Mouse (Mus musculus): ENCODE data around the gene Lypd8. TPM values are rescaled to one million over a fixed set of nuclear protein-coding genes. Genes with fewer than 3 reads are reported as not detected.

Lypd8 gene
- total RNA-seq, 2 experiments from 2014 or later: not detected

GRCm38 (mm10) chr11:58382471-58382870, 3.6 kb downstream of the Lypd8 start:
- no peak for DNase-seq (ENCODE audit: low spot score in 2 of 2)

- DNase-seq (ENCODE audit: low spot score in 2 of 2): no peak
These were observed 21.3 kb downstream of the Lypd8 start for GRCm38 (mm10) chr11:58399985-58400645.

GRCm38 (mm10) chr11:58400655-58401054, 21.8 kb downstream of the Lypd8 start:
- no peak for DNase-seq (ENCODE audit: low spot score in 2 of 2)

- no peak for DNase-seq (ENCODE audit: low spot score in 2 of 2)
These were observed 29.2 kb downstream of the Lypd8 start for GRCm38 (mm10) chr11:58408066-58408465.

- no peak for DNase-seq (ENCODE audit: low spot score in 2 of 2)
These were observed 39.5 kb downstream of the Lypd8 start for GRCm38 (mm10) chr11:58418336-58418735.

- DNase-seq (ENCODE audit: low spot score in 2 of 2): no peak
These were observed 42.0 kb downstream of the Lypd8 start, which contains the start of gene 1810065E05Rik for GRCm38 (mm10) chr11:58420815-58421214. Gene 1810065E05Rik, plus strand, starts transcription at chr11:58421111.

- DNase-seq (ENCODE audit: low spot score in 2 of 2): no peak
These were observed 53.4 kb downstream of the Lypd8 start, which contains the start of gene Gm12253 for GRCm38 (mm10) chr11:58432259-58432658. Gene Gm12253, plus strand, starts transcription at chr11:58432559.

- no peak for DNase-seq (ENCODE audit: low spot score in 2 of 2)
These were observed 59.0 kb downstream of the Lypd8 start for GRCm38 (mm10) chr11:58437866-58438265.

Other genes starting within 250 kb of the Lypd8 start
- 10 to 100 TPM; 19.9 to 26.3 TPM for gene Gemin5, start 210.5 kb upstream of the Lypd8 start, total RNA-seq (2021)
- gene Mrpl22, start 207.4 kb upstream of the Lypd8 start, total RNA-seq (2021): 10 to 100 TPM; 68.2 to 74.2 TPM
- 10 to 100 TPM in 1 of 2 experiments, 1 to 10 TPM in 1; 9.8 to 15.3 TPM for gene Igtp, start 179.5 kb upstream of the Lypd8 start, total RNA-seq (2021)
- 10 to 100 TPM; 10.7 to 14.4 TPM for gene Irgm2, start 179.4 kb upstream of the Lypd8 start, total RNA-seq (2021)
- gene 4930438A08Rik, start 104.2 kb upstream of the Lypd8 start, total RNA-seq (2021): under 1 TPM; 0.28 to 0.85 TPM
- 10 to 100 TPM; 13.4 to 15.0 TPM for gene Zfp692, start 72.0 kb upstream of the Lypd8 start, total RNA-seq (2021)
- 10 to 100 TPM; 45.8 to 49.7 TPM for gene Zfp672, start 48.7 kb upstream of the Lypd8 start, total RNA-seq (2021)
- 10 to 100 TPM; 47.4 to 54.1 TPM for gene Sh3bp5l, start 48.3 kb upstream of the Lypd8 start, total RNA-seq (2021)
- gene 1810065E05Rik, start 42.1 kb downstream of the Lypd8 start, total RNA-seq (2021): not detected
- not detected for gene Gm12253, start 53.5 kb downstream of the Lypd8 start, total RNA-seq (2021)
- not detected for gene Lypd9, start 73.9 kb downstream of the Lypd8 start, total RNA-seq (2021)
- gene Olfr30, start 83.2 kb downstream of the Lypd8 start, total RNA-seq (2021): not detected
- not detected for gene Olfr332, start 113.5 kb downstream of the Lypd8 start, total RNA-seq (2021)
- not detected for gene Olfr331, start 123.5 kb downstream of the Lypd8 start, total RNA-seq (2021)
- 1 to 10 TPM; 1.1 to 1.4 TPM for gene Olfr330, start 155.8 kb downstream of the Lypd8 start, total RNA-seq (2021)
- gene Olfr329-ps, start 167.4 kb downstream of the Lypd8 start, total RNA-seq (2021): 1 to 10 TPM in 1 of 2 experiments, under 1 TPM in 1; 0.45 to 1.0 TPM
- gene Olfr328, start 176.6 kb downstream of the Lypd8 start, total RNA-seq (2021): under 1 TPM; 0.28 to 0.45 TPM
- gene Olfr224, start 191.5 kb downstream of the Lypd8 start, total RNA-seq (2021): not detected
- gene Olfr325, start 198.7 kb downstream of the Lypd8 start, total RNA-seq (2021): not detected
- gene Olfr324, start 216.1 kb downstream of the Lypd8 start, total RNA-seq (2021): not detected
- not detected for gene 2210407C18Rik, start 237.0 kb downstream of the Lypd8 start, total RNA-seq (2021)

All from adrenal gland, postnatal 4 days (tissue).